Mouse (Mus musculus) stomach, postnatal 0 days (tissue): Measurements from ENCODE around the gene Cnih3. TPM values are rescaled to one million over a fixed set of nuclear protein-coding genes. Genes with fewer than 3 reads are reported as not detected.

Experiments used
- ATAC-seq: fragments of 200-750 bp; cut with Nextera tagmentation; 2 replicates; pipeline ENCODE4 v1.8.0; 2017; ENCODE audit not compliant: low FRiP score, low TSS enrichment
- DNase-seq: peaks from one replicate; pipeline ENCODE4 v3.0.0-alpha.2; 2016; ENCODE audit warnings: low spot score
- H3K27ac ChIP-seq: fragments of 300-500 bp; sonication (generic); replicated peaks from 2 replicates; pipeline ENCODE4 v1.5.1; 2014; ENCODE audit warnings: mild to moderate bottlenecking, control low read depth
- H3K27me3 ChIP-seq: fragments of 300-500 bp; sonication (generic); 2 replicates; pipeline ENCODE4 v1.6.1; 2014; ENCODE audit warnings: low read length; ENCODE audit not compliant: control insufficient read depth, insufficient read depth
- H3K36me3 ChIP-seq: fragments of 300-500 bp; sonication (generic); 2 replicates; pipeline ENCODE4 v1.6.1; 2014; ENCODE audit warnings: low read length, mixed read lengths; ENCODE audit not compliant: control insufficient read depth, insufficient read depth
- H3K4me1 ChIP-seq: fragments of 300-500 bp; sonication (generic); replicated peaks from 2 replicates; pipeline ENCODE4 v1.6.1; 2014; ENCODE audit warnings: antibody characterized with exemption; ENCODE audit not compliant: control insufficient read depth, insufficient read depth
- H3K4me2 ChIP-seq: fragments of 300-500 bp; sonication (generic); replicated peaks from 2 replicates; pipeline ENCODE4 v1.6.1; 2014; ENCODE audit warnings: low read depth, mild to moderate bottlenecking, control low read depth, moderate library complexity
- H3K4me3 ChIP-seq: fragments of 300-500 bp; sonication (generic); 2 replicates; pipeline ENCODE4 v1.5.1; 2014; ENCODE audit warnings: low read depth, low read length, control low read depth
- H3K9ac ChIP-seq: fragments of 300-500 bp; sonication (generic); 2 replicates; pipeline ENCODE4 v1.6.1; 2014; ENCODE audit warnings: mild to moderate bottlenecking, low read length, control low read depth, mixed read lengths
- H3K9me3 ChIP-seq: fragments of 300-500 bp; sonication (generic); 2 replicates; pipeline ENCODE4 v1.6.1; 2016; ENCODE audit warnings: low read length; ENCODE audit not compliant: control insufficient read depth
- CTCF ChIP-seq: IDR thresholded peaks from 2 replicates; pipeline ENCODE4 v1.5.1; 2016; ENCODE audit warnings: antibody characterized with exemption, low read depth, mild to moderate bottlenecking, moderate library complexity
- EP300 ChIP-seq: optimal IDR thresholded peaks from 2 replicates; pipeline ENCODE3; 2016; ENCODE audit warnings: antibody characterized with exemption
- WGBS: fragments of 180-500 bp; shearing (Covaris S2); extraction: QIAGEN DNeasy Blood & Tissue Kit; methylation state at CpG from one replicate; pipeline ENCODE4 v1.1.7; 2014; 5-methylcytosine and 5-hydroxymethylcytosine counted together
- polyA plus RNA-seq: library from polyadenylated mRNA; unstranded; fragments of >200 nt; fragmentation: Nextera tagmentation; extraction: Ambion mirVana; gene quantifications from 2 replicates; pipeline ENCODE4 v1.2.1, GENCODE M21; 2015

The Cnih3 gene
- polyA plus RNA-seq, 1 experiment from 2014 or later = 0.27 TPM

- 91% methylated on average over 6 of the region's 6 CpGs for WGBS
- no peak for ATAC-seq
Measured at GRCm38 (mm10) chr1:181466040-181466439, 113.6 kb downstream of the Cnih3 start.

DNA sequence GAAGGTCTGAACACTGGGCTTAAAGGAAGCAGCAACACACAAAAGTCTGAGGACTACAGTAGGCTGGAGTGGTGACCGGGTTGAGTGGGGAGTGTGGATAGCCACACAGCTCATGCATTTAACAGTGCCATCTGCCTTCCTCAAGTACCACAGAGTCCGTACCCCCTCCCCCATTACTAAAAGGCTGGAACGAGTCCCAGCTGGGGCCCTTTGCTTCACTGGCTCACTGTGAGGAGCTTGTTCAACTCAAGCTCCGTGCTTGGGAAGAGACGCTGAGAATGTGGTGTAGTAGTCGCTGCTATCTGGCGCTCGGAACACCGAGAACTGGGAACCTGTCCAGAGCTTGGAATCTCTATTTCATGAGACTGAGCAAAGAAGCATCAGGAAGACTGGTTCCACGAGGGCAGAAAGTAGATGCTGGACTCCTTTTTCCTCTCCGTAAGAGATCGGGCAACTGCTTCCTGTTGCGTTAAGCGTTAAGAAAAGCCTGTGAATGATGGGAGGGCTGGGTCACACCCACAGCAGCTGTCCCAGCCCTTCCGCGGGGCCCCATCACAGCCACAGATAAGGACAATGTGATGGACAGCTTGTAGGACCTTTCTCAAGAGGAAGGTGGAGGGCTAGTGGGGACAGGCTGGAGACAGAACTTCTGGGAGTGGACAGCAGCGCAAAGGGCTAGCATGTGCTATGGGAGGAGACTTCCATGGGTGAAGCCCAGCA is 114.3 kb downstream of the Cnih3 start:
- TF ChIP-seq EP300 (no peak), CTCF (no peak)
- 0 out of 2 replicates have a peak, but pooled peaks have one; percentile 12 for ATAC-seq
- no peaks in the 10 kb centered on the region for H3K27me3 ChIP-seq
- H3K27ac ChIP-seq = no peak overlapping the region
- 0 out of 2 replicates have a peak overlapping the region, but pooled peaks have one; percentile 5 for H3K4me2 ChIP-seq
- no peak for DNase-seq
- H3K4me3 ChIP-seq = no peak overlapping the region
- H3K36me3 ChIP-seq = no peaks in the 10 kb centered on the region
- peaks cover 5% of the 10 kb centered on the region; the same call in 1 of the 2 replicates for H3K4me1 ChIP-seq
- 53% methylated on average over 17 of the region's 17 CpGs for WGBS
- H3K9me3 ChIP-seq = no peaks in the 10 kb centered on the region
- H3K9ac ChIP-seq = no peak overlapping the region

More at GRCm38 (mm10) chr1:181466040-181466439, 113.6 kb downstream of the Cnih3 start:
- Histone ChIP-seq H3K4me2 (no peak overlapping the region), H3K9ac (no peak overlapping the region), H3K27me3 (no peaks in the 10 kb centered on the region), H3K4me3 (no peak overlapping the region), H3K27ac (no peak overlapping the region), H3K9me3 (no peaks in the 10 kb centered on the region), H3K4me1 (peaks cover 5% of the 10 kb centered on the region; the same call in 1 of the 2 replicates), H3K36me3 (no peaks in the 10 kb centered on the region)
- DNase-seq = no peak
- TF ChIP-seq CTCF = no peak
- no peak for TF ChIP-seq EP300

DNA sequence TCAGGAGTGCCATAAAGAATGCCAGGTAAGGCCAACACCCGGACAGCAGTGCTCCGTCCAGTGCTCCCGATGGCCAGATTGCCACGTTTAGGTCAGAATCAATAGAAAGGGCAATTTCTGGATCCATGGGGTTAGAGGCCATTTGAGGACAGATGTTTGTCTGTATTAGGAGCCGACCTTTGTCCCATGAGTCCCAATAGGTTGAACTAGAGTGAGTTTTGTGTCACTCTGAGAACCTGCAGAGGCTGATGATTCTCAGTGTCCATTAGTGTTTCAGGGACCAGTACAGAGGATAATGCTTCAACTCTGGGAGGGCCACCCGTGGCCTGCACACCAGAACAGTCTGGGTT is 114.9 kb downstream of the Cnih3 start:
- ATAC-seq (no peak), DNase-seq (no peak)
- H3K4me1 ChIP-seq = peaks cover 5% of the 10 kb centered on the region; the same call in 1 of the 2 replicates
- H3K4me2 ChIP-seq = no peak overlapping the region
- no peaks in the 10 kb centered on the region for H3K36me3 ChIP-seq
- no peaks in the 10 kb centered on the region for H3K27me3 ChIP-seq
- TF ChIP-seq CTCF (no peak), EP300 (no peak)
- no peaks in the 10 kb centered on the region for H3K9me3 ChIP-seq
- H3K4me3 ChIP-seq = no peak overlapping the region
- H3K9ac ChIP-seq = no peak overlapping the region
- no peak overlapping the region for H3K27ac ChIP-seq
- WGBS = 86% methylated on average over 6 of the region's 6 CpGs

DNA sequence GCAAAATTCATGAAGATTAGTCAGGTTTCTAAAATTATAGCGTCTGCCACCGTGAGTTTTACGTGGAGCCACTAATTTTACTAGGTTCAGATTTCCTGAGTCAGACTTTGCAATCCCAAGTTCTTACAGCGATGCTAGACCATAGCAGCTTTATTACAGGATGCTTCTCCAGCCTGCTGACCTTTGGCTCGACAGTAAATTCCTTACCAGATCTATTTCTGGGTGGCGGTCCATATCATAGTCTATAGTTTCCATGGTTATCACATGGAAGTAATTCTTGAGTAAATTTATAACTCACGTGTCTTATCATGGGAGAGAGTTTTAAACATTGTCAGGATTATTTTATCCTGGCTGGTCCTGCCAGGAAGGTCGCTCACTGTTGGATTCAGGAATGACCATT is 117.0 kb downstream of the Cnih3 start:
- no peak for DNase-seq
- H3K9ac ChIP-seq = no peak overlapping the region
- TF ChIP-seq EP300 (no peak), CTCF (no peak)
- H3K4me2 ChIP-seq = no peak overlapping the region
- H3K4me3 ChIP-seq = no peak overlapping the region
- H3K9me3 ChIP-seq = no peaks in the 10 kb centered on the region
- H3K27me3 ChIP-seq = no peaks in the 10 kb centered on the region
- no peak for ATAC-seq
- H3K27ac ChIP-seq = no peak overlapping the region
- H3K4me1 ChIP-seq = peaks cover 5% of the 10 kb centered on the region; the same call in 1 of the 2 replicates
- 72% methylated on average over 8 of the region's 8 CpGs for WGBS
- no peaks in the 10 kb centered on the region for H3K36me3 ChIP-seq

- no peak for ATAC-seq
- 48% methylated on average over 8 of the region's 8 CpGs for WGBS
- H3K27me3 ChIP-seq = no peaks in the 10 kb centered on the region
- no peaks in the 10 kb centered on the region for H3K9me3 ChIP-seq
- H3K27ac ChIP-seq = no peak overlapping the region
- no peaks in the 10 kb centered on the region for H3K4me1 ChIP-seq
- no peak overlapping the region for H3K4me3 ChIP-seq
- H3K36me3 ChIP-seq = no peaks in the 10 kb centered on the region
- H3K9ac ChIP-seq = no peak overlapping the region
- TF ChIP-seq EP300 = no peak
- no peak for TF ChIP-seq CTCF
- DNase-seq = no peak
- H3K4me2 ChIP-seq = no peak overlapping the region
Measured at GRCm38 (mm10) chr1:181476141-181476540, 123.7 kb downstream of the Cnih3 start.

DNA sequence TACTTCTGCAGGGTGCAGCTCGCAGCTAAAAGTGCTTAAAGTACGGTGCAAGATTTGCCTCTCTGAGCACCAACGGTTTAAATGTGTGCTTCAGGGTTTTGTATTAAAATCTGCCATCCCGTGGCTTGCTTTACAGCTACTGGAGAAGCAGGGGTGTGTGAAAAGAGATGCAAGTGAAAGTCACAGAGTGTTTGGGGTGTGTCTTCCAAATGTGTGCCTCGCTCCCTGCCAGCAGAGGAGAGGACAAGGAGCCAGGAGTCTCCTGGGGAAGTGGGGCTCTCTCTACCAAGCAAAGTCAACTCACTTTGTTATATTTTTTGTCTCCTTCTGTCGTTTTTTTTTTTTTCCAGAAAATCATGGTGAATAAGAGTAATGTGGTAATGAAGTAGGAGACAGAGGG is 124.1 kb downstream of the Cnih3 start:
- DNase-seq (no peak), ATAC-seq (no peak)
- Histone ChIP-seq H3K27me3 (no peaks in the 10 kb centered on the region), H3K4me1 (no peaks in the 10 kb centered on the region), H3K36me3 (no peaks in the 10 kb centered on the region), H3K4me3 (no peak overlapping the region), H3K27ac (no peak overlapping the region), H3K9ac (no peak overlapping the region), H3K4me2 (no peak overlapping the region), H3K9me3 (no peaks in the 10 kb centered on the region)
- WGBS = 35% methylated on average over 6 of the region's 6 CpGs
- no peak for TF ChIP-seq CTCF
